Comparison of ENCODE assay signal across 21 mouse cellular contexts in the genomic region with DNA sequence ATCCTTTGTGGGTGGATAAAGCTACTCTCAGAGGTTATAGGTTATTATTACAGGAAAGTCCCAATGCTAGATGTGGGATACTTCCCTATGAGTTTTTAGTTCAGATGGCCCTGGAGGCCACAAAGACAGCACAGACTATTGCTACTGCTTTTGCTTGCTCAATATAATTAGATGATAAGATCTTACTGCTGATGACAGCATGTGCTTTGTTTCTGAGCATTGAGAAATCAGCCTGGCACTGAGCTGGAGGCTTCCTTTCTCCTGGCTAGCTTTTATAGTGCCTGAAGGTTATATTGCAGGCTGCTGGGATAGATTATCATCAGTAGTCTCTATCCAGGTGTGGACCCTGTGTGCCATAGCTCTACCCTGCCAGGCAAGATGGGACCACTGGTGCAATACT. TPM values are rescaled to one million over a fixed set of nuclear protein-coding genes. Genes with fewer than 3 reads are reported as not detected.
DNase-seq lines count a peak whose midpoint lies in the region; ATAC-seq lines count a peak whose summit lies in the region.
"Had no signal": no experiment of that assay in that cellular context is flagged by ENCODE, and none has a peak within 500 bp of the region (broad histone marks: within the 10 kb centered on the region; RNA-seq: fewer than 3 reads in every experiment).

No protein-coding gene starts in this region.

- peak overlapping the region; percentile 20; the same call in 1 of the 2 replicates for H3K27ac ChIP-seq in embryonic facial prominence, embryonic 11.5 days (replicated peaks; ENCODE audit: low read depth, low read length)
- H3K27ac ChIP-seq in embryonic facial prominence, embryonic 10.5 days (replicated peaks), result no peak overlapping the region
- no peak overlapping the region for H3K27ac ChIP-seq in forebrain, embryonic 14.5 days (ENCODE audit: low read depth, low read length)
- H3K27ac ChIP-seq: embryonic facial prominence, embryonic 12.5 days; forebrain, embryonic 12.5 days; gastrocnemius, adult 2 months; heart, embryonic 15.5 days; hindbrain, embryonic 13.5 days; hindbrain, postnatal 0 days had no signal

- H3K4me1 ChIP-seq in embryonic facial prominence, embryonic 11.5 days (ENCODE audit: control insufficient read depth, insufficient read depth, low read length), result no peaks in the 10 kb centered on the region
- H3K4me1 ChIP-seq in embryonic facial prominence, embryonic 10.5 days, result no peaks in the 10 kb centered on the region
- H3K4me1 ChIP-seq in forebrain, embryonic 14.5 days (ENCODE audit: control insufficient read depth, insufficient read depth, low read length), result no peaks in the 10 kb centered on the region
- H3K4me1 ChIP-seq: embryonic facial prominence, embryonic 12.5 days; forebrain, embryonic 12.5 days; hindbrain, embryonic 13.5 days had no signal

- H3K36me3 ChIP-seq in embryonic facial prominence, embryonic 11.5 days (replicated peaks; ENCODE audit: control insufficient read depth, insufficient read depth, low read depth, low read length), result no peaks in the 10 kb centered on the region
- H3K36me3 ChIP-seq in embryonic facial prominence, embryonic 10.5 days (replicated peaks), result no peaks in the 10 kb centered on the region
- no peaks in the 10 kb centered on the region for H3K36me3 ChIP-seq in forebrain, embryonic 14.5 days (ENCODE audit: control insufficient read depth, insufficient read depth, low read length)
- H3K36me3 ChIP-seq: embryonic facial prominence, embryonic 12.5 days; forebrain, embryonic 12.5 days; heart, embryonic 15.5 days; hindbrain, embryonic 13.5 days had no signal

- H3K4me3 ChIP-seq in embryonic facial prominence, embryonic 11.5 days (ENCODE audit: low read depth, low read length), result no peak overlapping the region
- no peak overlapping the region for H3K4me3 ChIP-seq in embryonic facial prominence, embryonic 10.5 days
- no peak overlapping the region for H3K4me3 ChIP-seq in forebrain, embryonic 14.5 days (ENCODE audit: low read depth, low read length)
- H3K4me3 ChIP-seq: embryonic facial prominence, embryonic 12.5 days; forebrain, embryonic 12.5 days; gastrocnemius, adult 2 months; heart, embryonic 15.5 days; hindbrain, embryonic 13.5 days had no signal

- H3K4me2 ChIP-seq in embryonic facial prominence, embryonic 11.5 days (ENCODE audit: low read depth, low read length), result no peak overlapping the region
- no peak overlapping the region for H3K4me2 ChIP-seq in forebrain, embryonic 14.5 days (ENCODE audit: low read length)
- H3K4me2 ChIP-seq: embryonic facial prominence, embryonic 12.5 days; forebrain, embryonic 12.5 days; heart, embryonic 11.5 days; heart, embryonic 15.5 days; hindbrain, embryonic 13.5 days had no signal

- no peaks in the 10 kb centered on the region for H3K27me3 ChIP-seq in embryonic facial prominence, embryonic 11.5 days (ENCODE audit: control insufficient read depth, insufficient read depth, low read length)
- H3K27me3 ChIP-seq in embryonic facial prominence, embryonic 10.5 days (replicated peaks; ENCODE audit: low read depth, poor library complexity, severe bottlenecking), result no peaks in the 10 kb centered on the region
- no peaks in the 10 kb centered on the region for H3K27me3 ChIP-seq in forebrain, embryonic 14.5 days (replicated peaks; ENCODE audit: control insufficient read depth, insufficient read depth, low read length)
- H3K27me3 ChIP-seq: embryonic facial prominence, embryonic 12.5 days; forebrain, embryonic 12.5 days; heart, embryonic 15.5 days; hindbrain, embryonic 13.5 days had no signal

- no peak for DNase-seq in embryonic facial prominence, embryonic 11.5 days (ENCODE audit: low spot score)
- DNase-seq in embryonic facial prominence, embryonic 10.5 days (ENCODE audit: low spot score), result no peak
- DNase-seq in 416B (ENCODE audit: low read depth), result peak; percentile 10
- DNase-seq in adrenal gland, adult 8-10 months, result peak; percentile 38
- peak; percentile 85 for DNase-seq in fat pad, adult 2 months (ENCODE audit: extremely low read depth, low read depth, low spot score)
- no peak for DNase-seq in forebrain, embryonic 14.5 days (ENCODE audit: low spot score)
- no peak for DNase-seq in left cerebral cortex, postnatal 36 days (ENCODE audit: low spot score in 2 of 2)
- DNase-seq: cerebellum, adult 2 months; cerebellum, postnatal 10 days; forebrain, postnatal 0 days; gastrocnemius, adult 2 months; gastrocnemius, postnatal 25 days; heart, adult 18-20 months; heart, postnatal 14 days; kidney, adult 11 months had no signal

- H3K9ac ChIP-seq in embryonic facial prominence, embryonic 11.5 days (replicated peaks; ENCODE audit: low read length), result no peak overlapping the region
- no peak overlapping the region for H3K9ac ChIP-seq in forebrain, embryonic 14.5 days (ENCODE audit: low read length)
- H3K9ac ChIP-seq: embryonic facial prominence, embryonic 12.5 days; forebrain, embryonic 12.5 days; forebrain, postnatal 0 days; heart, embryonic 15.5 days; hindbrain, embryonic 13.5 days had no signal

- intact Hi-C loops in left cerebral cortex, postnatal 36 days (cut with DNase I), result no loop called here

- ATAC-seq in embryonic facial prominence, embryonic 11.5 days (replicated peaks; ENCODE audit: insufficient number of reproducible peaks, low FRiP score, low TSS enrichment, low read depth), result no peak
- no peak for ATAC-seq in forebrain, embryonic 14.5 days
- ATAC-seq: forebrain, postnatal 0 days; hindbrain, postnatal 0 days had no signal

- H3K9me3 ChIP-seq in embryonic facial prominence, embryonic 11.5 days (replicated peaks; ENCODE audit: control insufficient read depth, low read length), result no peaks in the 10 kb centered on the region
- H3K9me3 ChIP-seq in embryonic facial prominence, embryonic 10.5 days, result no peaks in the 10 kb centered on the region
- H3K9me3 ChIP-seq in forebrain, embryonic 14.5 days (replicated peaks; ENCODE audit: control insufficient read depth, low read length), result no peaks in the 10 kb centered on the region
- H3K9me3 ChIP-seq: embryonic facial prominence, embryonic 12.5 days; forebrain, embryonic 12.5 days; heart, embryonic 15.5 days; hindbrain, embryonic 13.5 days had no signal

RNA-seq across cellular contexts. Expression of a gene that starts 49.4 kb away (rescaled TPM):
- polyA plus RNA-seq in embryonic facial prominence, embryonic 11.5 days (2014; fragmentation: Nextera tagmentation; extraction: Ambion mirVana), result 0.28 TPM in 2 replicates
- polyA plus RNA-seq in embryonic facial prominence, embryonic 10.5 days (2016; fragmentation: Nextera tagmentation; extraction: Ambion mirVana), result 0.20 and 0.28 TPM in 2 replicates
- total RNA-seq in adrenal gland, adult 8-10 months (2022), result 1 to 10 TPM; 2.6 to 4.0 (median 3.2) TPM
- polyA plus RNA-seq in forebrain, embryonic 14.5 days (2014; fragmentation: Nextera tagmentation; extraction: Ambion mirVana), result 0.19 and 0.34 TPM in 2 replicates
- 1 to 10 TPM; 3.7 to 5.5 TPM for total RNA-seq in left cerebral cortex, postnatal 36 days (2021)

Comparison
In these comparisons a context has a peak if more than half of its experiments do, and no peak if none do; other contexts are left out.
1. DNase-seq: peak in 416B (single experiment), adrenal gland, adult 8-10 months (single experiment) and fat pad, adult 2 months (single experiment); none in embryonic facial prominence, embryonic 11.5 days (single experiment), embryonic facial prominence, embryonic 10.5 days (single experiment), forebrain, embryonic 14.5 days (single experiment) and left cerebral cortex, postnatal 36 days (0 of 2).